In the genomic region with DNA sequence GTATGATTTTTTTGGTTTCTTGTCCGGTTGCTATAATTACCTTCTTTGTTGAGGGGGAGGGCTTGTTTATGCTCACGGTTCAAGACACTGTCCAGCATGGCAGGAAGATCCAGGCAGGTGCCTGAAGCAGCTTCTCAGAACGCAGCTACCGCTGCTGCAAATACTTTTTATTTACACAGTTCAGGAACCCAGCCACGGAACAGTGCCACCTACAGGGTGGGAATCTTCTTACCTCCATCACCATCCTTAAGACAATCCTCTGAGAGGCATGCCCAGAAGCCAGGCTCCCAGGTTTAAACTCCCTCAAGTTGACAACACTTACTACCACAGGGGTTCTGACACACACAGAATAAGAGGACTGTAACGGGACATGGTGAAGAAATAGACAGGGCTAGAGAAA, we compare ENCODE assay signal across 11 mouse cellular contexts.
A peak's percentile ranks its signal among the peaks of the same experiment; 100 is the strongest.
DNase-seq lines count a peak whose midpoint lies in the region; ATAC-seq and TF ChIP-seq lines count a peak whose summit lies in the region.
"Had no signal": no experiment of that assay in that cellular context is flagged by ENCODE, and none has a peak within 500 bp of the region (broad histone marks: within the 10 kb centered on the region; RNA-seq: fewer than 3 reads in every experiment).

No protein-coding gene starts in this region.

- H3K9me3 ChIP-seq in lung, embryonic 14.5 days (ENCODE audit: low read depth, low read length), result no peaks in the 10 kb centered on the region
- H3K9me3 ChIP-seq in lung, postnatal 0 days (ENCODE audit: low read length), result no peaks in the 10 kb centered on the region
- no peaks in the 10 kb centered on the region for H3K9me3 ChIP-seq in ES-E14 (ENCODE audit: control insufficient read depth, insufficient read depth, low read depth, low read length)
- H3K9me3 ChIP-seq: embryonic facial prominence, embryonic 12.5 days; stomach, embryonic 15.5 days had no signal

- no peak for ATAC-seq in lung, embryonic 14.5 days (ENCODE audit: insufficient read depth)
- no peak for ATAC-seq in lung, postnatal 0 days

- in situ Hi-C loops in ES-E14 (cut with MboI; ENCODE audit: low sequenced_read_pairs in 2 of 2, unreplicated experiment in 2 of 2), result no loop called here

- no peaks in the 10 kb centered on the region for H3K36me3 ChIP-seq in heart, adult 2 months (ENCODE audit: control insufficient read depth, insufficient read depth, low read length)
- H3K36me3 ChIP-seq in lung, embryonic 14.5 days (ENCODE audit: insufficient read depth), result no peaks in the 10 kb centered on the region
- H3K36me3 ChIP-seq in lung, postnatal 0 days (ENCODE audit: insufficient read depth, low read length), result no peaks in the 10 kb centered on the region
- H3K36me3 ChIP-seq in ES-E14 (ENCODE audit: control insufficient read depth, insufficient read depth, low read length, poor library complexity, severe bottlenecking), result no peaks in the 10 kb centered on the region
- H3K36me3 ChIP-seq: embryonic facial prominence, embryonic 12.5 days; stomach, embryonic 15.5 days had no signal

- intact Hi-C loops in heart, adult 2 months (cut with DNase I), result loop anchor here (5.0 kb wide), 1 partner anchor 37 kb away; no protein-coding TSS in a partner anchor
- intact Hi-C loops in heart, postnatal 36 days (cut with DNase I), result no loop called here

- peak; percentile 65 for TF ChIP-seq CTCF in heart, adult 2 months (IDR thresholded peaks at IDR 0.05)
- TF ChIP-seq CTCF in lung, embryonic 14.5 days (IDR thresholded peaks at IDR 0.05; ENCODE audit: low read depth), result peak; percentile 30
- no peak for TF ChIP-seq CTCF in lung, postnatal 0 days (IDR thresholded peaks at IDR 0.05)

- no peak overlapping the region for H3K27ac ChIP-seq in heart, adult 2 months
- H3K27ac ChIP-seq in lung, embryonic 14.5 days (ENCODE audit: low read depth), result no peak overlapping the region
- H3K27ac ChIP-seq in lung, postnatal 0 days (ENCODE audit: low read length), result no peak overlapping the region
- H3K27ac ChIP-seq in ES-E14 (ENCODE audit: insufficient read depth, low read depth, low read length, poor library complexity, severe bottlenecking), result no peak overlapping the region
- H3K27ac ChIP-seq: embryonic facial prominence, embryonic 12.5 days; stomach, embryonic 15.5 days had no signal

- TF ChIP-seq POLR2A in heart, adult 2 months (IDR thresholded peaks at IDR 0.05; ENCODE audit: insufficient read depth, low read depth, low read length), result no peak

- no peak overlapping the region for H3K9ac ChIP-seq in heart, adult 2 months (ENCODE audit: low read depth, low read length)
- H3K9ac ChIP-seq in lung, embryonic 14.5 days, result no peak overlapping the region
- H3K9ac ChIP-seq in lung, postnatal 0 days (replicated peaks; ENCODE audit: low read depth), result no peak overlapping the region
- no peak overlapping the region for H3K9ac ChIP-seq in ES-E14 (ENCODE audit: insufficient read depth, low read depth, low read length, poor library complexity, severe bottlenecking)
- H3K9ac ChIP-seq: embryonic facial prominence, embryonic 12.5 days; stomach, embryonic 15.5 days had no signal

- no peak for TF ChIP-seq EP300 in heart, adult 2 months (IDR thresholded peaks at IDR 0.05; ENCODE audit: insufficient read depth, low read depth, low read length)
- TF ChIP-seq EP300 in lung, postnatal 0 days (IDR thresholded peaks at IDR 0.05), result no peak

- H3K4me3 ChIP-seq in heart, adult 2 months, result no peak overlapping the region
- H3K4me3 ChIP-seq in lung, embryonic 14.5 days (ENCODE audit: low read depth, low read length), result no peak overlapping the region
- H3K4me3 ChIP-seq in lung, postnatal 0 days (ENCODE audit: low read depth, low read length), result no peak overlapping the region
- no peak overlapping the region for H3K4me3 ChIP-seq in ES-E14 (ENCODE audit: insufficient read depth in 1 of 2, low read depth in 1 of 2, low read length in 2 of 2, poor library complexity in 1 of 2, severe bottlenecking in 1 of 2)
- H3K4me3 ChIP-seq: embryonic facial prominence, embryonic 12.5 days; stomach, embryonic 15.5 days had no signal

- WGBS in heart, adult 2 months, result 23% methylated on average over 6 of the region's 6 CpGs
- 28% methylated on average over 6 of the region's 6 CpGs for WGBS in lung, embryonic 14.5 days
- 27% methylated on average over 6 of the region's 6 CpGs for WGBS in lung, postnatal 0 days

- no peaks in the 10 kb centered on the region for H3K4me1 ChIP-seq in heart, adult 2 months (ENCODE audit: control insufficient read depth, insufficient read depth, low read length)
- H3K4me1 ChIP-seq in lung, embryonic 14.5 days (ENCODE audit: insufficient read depth), result no peaks in the 10 kb centered on the region
- H3K4me1 ChIP-seq in lung, postnatal 0 days (ENCODE audit: insufficient read depth, low read depth, low read length), result no peaks in the 10 kb centered on the region
- H3K4me1 ChIP-seq in ES-E14 (ENCODE audit: control insufficient read depth in 2 of 2, insufficient read depth in 2 of 2, low read length in 2 of 2, poor library complexity in 1 of 2), result no peaks in the 10 kb centered on the region
- H3K4me1 ChIP-seq: embryonic facial prominence, embryonic 12.5 days; stomach, embryonic 15.5 days had no signal

- H3K27me3 ChIP-seq in heart, adult 2 months (ENCODE audit: control insufficient read depth, insufficient read depth, low read length), result no peaks in the 10 kb centered on the region; the same call in 1 of the 2 replicates
- H3K27me3 ChIP-seq in lung, embryonic 14.5 days (ENCODE audit: insufficient read depth, low read length), result no peaks in the 10 kb centered on the region
- no peaks in the 10 kb centered on the region for H3K27me3 ChIP-seq in lung, postnatal 0 days (replicated peaks; ENCODE audit: insufficient read depth, low read length)
- H3K27me3 ChIP-seq: embryonic facial prominence, embryonic 12.5 days; stomach, embryonic 15.5 days had no signal

- no peaks in the 10 kb centered on the region for H3K79me2 ChIP-seq in heart, adult 2 months (replicated peaks; ENCODE audit: control insufficient read depth, insufficient read depth, low read length)

- no peak overlapping the region for H3K4me2 ChIP-seq in lung, embryonic 14.5 days
- H3K4me2 ChIP-seq in lung, postnatal 0 days (replicated peaks; ENCODE audit: low read depth, low read length), result no peak overlapping the region
- H3K4me2 ChIP-seq: embryonic facial prominence, embryonic 12.5 days; stomach, embryonic 15.5 days had no signal

- peak in 1 of 2 experiments; percentile 9 for DNase-seq in heart, adult 2 months
- DNase-seq in heart, postnatal 36 days, result no peak
- DNase-seq in lung, embryonic 14.5 days, result peak; percentile 17
- no peak for DNase-seq in lung, postnatal 0 days (ENCODE audit: low spot score)
- DNase-seq in ES-E14 (ENCODE audit: low read depth, low spot score), result peak; percentile 35
- peak; percentile 56 for DNase-seq in embryo, embryonic 11 days
- DNase-seq in testis, postnatal 10 days (ENCODE audit: low spot score), result no peak
- no peak for DNase-seq in urinary bladder, postnatal 25 days (ENCODE audit: low spot score)
- DNase-seq: lung, postnatal 4 days had no signal

TF ChIP-seq in ES-E14, 5 proteins besides CTCF, POLR2A, EP300 and RAD21:
- TF ChIP-seq ZC3H11A (IDR thresholded peaks at IDR 0.05; ENCODE audit: borderline replicate concordance, low read depth, low read length), result no peak
- no peak for TF ChIP-seq MAFK (IDR thresholded peaks at IDR 0.05; ENCODE audit: insufficient read depth, low read depth, low read length)
- no peak for TF ChIP-seq CHD2 (IDR thresholded peaks at IDR 0.05; ENCODE audit: low read depth, low read length)
- TF ChIP-seq HCFC1 (IDR thresholded peaks at IDR 0.05; ENCODE audit: borderline replicate concordance, insufficient read depth, low read length), result no peak
- TF ChIP-seq ZNF384 (IDR thresholded peaks at IDR 0.05; ENCODE audit: low read depth, low read length), result no peak

Comparison
In these comparisons a context has a peak if more than half of its experiments do, and no peak if none do; other contexts are left out.
1. DNase-seq: peak in lung, embryonic 14.5 days (single experiment), ES-E14 (single experiment) and embryo, embryonic 11 days (single experiment); none in heart, postnatal 36 days (0 of 2), lung, postnatal 0 days (single experiment), testis, postnatal 10 days (single experiment) and urinary bladder, postnatal 25 days (single experiment).